Mouse (Mus musculus) lung, embryonic 16.5 days (tissue): ENCODE results near the gene N4bp2l2. TPM values are rescaled to one million over a fixed set of nuclear protein-coding genes. Genes with fewer than 3 reads are reported as not detected.
"Not testable (repeated sequence)": the region's sequence is repeated elsewhere in the genome, so short reads cannot be mapped to it uniquely, and the experiment has no call there.

Experiments
- ATAC-seq: fragments of 200-750 bp; cut with Nextera tagmentation; 2 replicates; pipeline ENCODE4 v1.8.0; 2017; ENCODE audit warnings: low read depth, mild to moderate bottlenecking, moderate library complexity
- H3K27ac ChIP-seq: fragments of 300-500 bp; sonication (generic); 2 replicates; pipeline ENCODE4 v1.5.1; 2014; ENCODE audit warnings: mild to moderate bottlenecking, control low read depth, low read length
- H3K27me3 ChIP-seq: fragments of 300-500 bp; sonication (generic); 2 replicates; pipeline ENCODE4 v1.6.1; 2014; ENCODE audit warnings: low read depth, low read length, mixed read lengths; ENCODE audit not compliant: control insufficient read depth, insufficient read depth
- H3K36me3 ChIP-seq: fragments of 300-500 bp; sonication (generic); 2 replicates; pipeline ENCODE4 v1.6.1; 2014; ENCODE audit warnings: low read length; ENCODE audit not compliant: control insufficient read depth, insufficient read depth
- H3K4me1 ChIP-seq: fragments of 300-500 bp; sonication (generic); replicated peaks from 2 replicates; pipeline ENCODE4 v1.6.1; 2014; ENCODE audit warnings: low read length, mixed read lengths; ENCODE audit not compliant: control insufficient read depth, insufficient read depth
- H3K4me2 ChIP-seq: fragments of 300-500 bp; sonication (generic); 2 replicates; pipeline ENCODE4 v1.6.1; 2014; ENCODE audit warnings: low read depth, low read length, control low read depth
- H3K4me3 ChIP-seq: fragments of 300-500 bp; sonication (generic); 2 replicates; pipeline ENCODE4 v1.5.1; 2014; ENCODE audit warnings: mild to moderate bottlenecking, low read length, control low read depth
- H3K9ac ChIP-seq: fragments of 300-500 bp; sonication (generic); 2 replicates; pipeline ENCODE4 v1.6.1; 2014; ENCODE audit warnings: low read length, control low read depth
- H3K9me3 ChIP-seq: fragments of 300-500 bp; sonication (generic); 2 replicates; pipeline ENCODE4 v1.6.1; 2016; ENCODE audit warnings: low read length; ENCODE audit not compliant: control insufficient read depth
- whole genome bisulfite sequencing: fragments of 180-500 bp; shearing (Covaris S2); extraction: QIAGEN DNeasy Blood & Tissue Kit; methylation state at CpG from one replicate; pipeline ENCODE4 v1.1.7; 2014; 5-methylcytosine and 5-hydroxymethylcytosine counted together
- polyA plus RNA-seq: library from polyadenylated mRNA; unstranded; fragments of >200 nt; fragmentation: Nextera tagmentation; extraction: Ambion mirVana; gene quantifications from 2 replicates; pipeline ENCODE4 v1.2.1, GENCODE M21; 2015

Gene N4bp2l2
- polyA plus RNA-seq, 1 experiment from 2014 or later: 42.0 TPM

DNA sequence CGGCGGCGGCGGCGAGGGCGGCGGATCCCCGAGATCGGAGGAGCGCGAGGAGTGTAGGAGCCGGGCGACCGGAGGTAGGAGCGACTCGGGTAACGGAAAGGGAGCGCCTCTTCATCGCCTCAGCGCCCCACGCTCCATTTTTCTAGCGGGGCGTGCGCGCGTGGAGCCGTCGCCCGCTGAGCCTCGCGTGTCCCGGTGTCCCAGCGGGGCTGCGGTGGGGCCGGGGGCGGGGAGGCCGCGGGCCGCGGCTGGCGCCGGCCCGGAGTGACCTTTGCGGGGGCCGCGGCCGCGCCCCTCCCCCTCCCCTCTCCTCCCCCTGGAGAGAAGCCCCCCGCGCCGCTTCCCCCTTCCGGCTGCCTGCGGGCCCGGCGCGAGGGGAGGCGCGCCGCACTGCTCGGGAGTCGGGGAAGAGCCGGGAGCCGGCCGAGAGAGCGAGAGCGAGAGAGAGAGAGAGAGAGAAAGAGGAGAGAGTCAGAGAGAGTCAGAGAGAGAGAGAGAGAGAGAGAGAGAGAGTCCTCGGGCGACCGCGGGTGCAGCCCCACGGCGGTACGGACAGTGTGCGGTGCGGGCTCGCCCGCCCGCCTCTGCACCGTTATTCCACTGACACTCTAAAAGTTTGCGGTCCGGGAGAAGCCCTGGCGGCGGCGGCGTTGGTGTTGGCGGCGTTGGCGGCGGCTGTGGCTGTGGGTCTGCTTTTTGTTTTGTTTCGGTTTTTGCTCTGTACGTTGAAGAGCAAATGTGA is 8.1 kb upstream of the N4bp2l2 start:
- no peaks in the 10 kb centered on the region for H3K36me3 ChIP-seq
- H3K9me3 ChIP-seq: no peaks in the 10 kb centered on the region
- peak overlapping the region; percentile 77 for H3K4me3 ChIP-seq
- H3K27me3 ChIP-seq: no peaks in the 10 kb centered on the region
- H3K4me1 ChIP-seq: peaks cover 12% of the 10 kb centered on the region
- peak overlapping the region; percentile 68 for H3K4me2 ChIP-seq
- H3K27ac ChIP-seq: peak overlapping the region; percentile 87
- 1% methylated on average over 58 of the region's 91 CpGs for WGBS
- ATAC-seq: peak; percentile 39
- peak overlapping the region; percentile 87 for H3K9ac ChIP-seq

- peak; percentile 97 for ATAC-seq
- Histone ChIP-seq H3K9me3 (no peaks in the 10 kb centered on the region), H3K9ac (peak within 1 kb of the TSS; percentile 87), H3K36me3 (no peaks in the 10 kb centered on the region), H3K27ac (peak within 1 kb of the TSS; percentile 87), H3K4me1 (peaks cover 12% of the 10 kb centered on the region), H3K4me2 (peak within 1 kb of the TSS; percentile 68), H3K4me3 (peak within 1 kb of the TSS; percentile 77), H3K27me3 (no peaks in the 10 kb centered on the region)
- 15% methylated on average over 45 of the region's 49 CpGs for WGBS
Observed at GRCm38 (mm10) chr5:150673153-150673835, 7.3 kb upstream of the N4bp2l2 start, which contains the start of gene Pds5b. Gene Pds5b, plus strand, starts transcription at chr5:150673739.

DNA sequence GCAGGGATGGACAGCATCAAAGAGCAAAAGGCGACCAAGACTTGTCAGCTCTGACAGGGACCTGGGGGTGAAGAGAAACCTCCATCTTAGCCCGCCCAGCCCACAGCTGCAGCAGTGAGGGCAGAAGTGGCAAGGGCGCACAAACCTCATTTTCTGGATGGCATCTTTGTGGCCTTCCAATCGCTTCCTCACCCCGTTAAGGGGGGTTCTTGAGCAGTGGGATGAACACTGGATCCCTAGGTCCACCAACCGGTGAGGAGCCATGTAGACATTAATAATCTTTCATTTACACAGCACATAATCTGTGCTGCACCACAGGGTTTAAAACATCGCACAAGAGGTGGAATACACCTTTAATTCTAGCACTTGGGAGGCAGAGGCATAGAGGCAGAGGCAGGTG is 6.4 kb upstream of the N4bp2l2 start:
- 87% methylated on average over 7 of the region's 7 CpGs for WGBS
- ATAC-seq: no peak
- H3K4me2 ChIP-seq: no peak overlapping the region
- H3K27me3 ChIP-seq: no peaks in the 10 kb centered on the region
- H3K9me3 ChIP-seq: no peaks in the 10 kb centered on the region
- peaks cover 12% of the 10 kb centered on the region for H3K4me1 ChIP-seq
- no peak overlapping the region for H3K27ac ChIP-seq
- H3K4me3 ChIP-seq: no peak overlapping the region
- H3K9ac ChIP-seq: no peak overlapping the region
- no peaks in the 10 kb centered on the region for H3K36me3 ChIP-seq

DNA sequence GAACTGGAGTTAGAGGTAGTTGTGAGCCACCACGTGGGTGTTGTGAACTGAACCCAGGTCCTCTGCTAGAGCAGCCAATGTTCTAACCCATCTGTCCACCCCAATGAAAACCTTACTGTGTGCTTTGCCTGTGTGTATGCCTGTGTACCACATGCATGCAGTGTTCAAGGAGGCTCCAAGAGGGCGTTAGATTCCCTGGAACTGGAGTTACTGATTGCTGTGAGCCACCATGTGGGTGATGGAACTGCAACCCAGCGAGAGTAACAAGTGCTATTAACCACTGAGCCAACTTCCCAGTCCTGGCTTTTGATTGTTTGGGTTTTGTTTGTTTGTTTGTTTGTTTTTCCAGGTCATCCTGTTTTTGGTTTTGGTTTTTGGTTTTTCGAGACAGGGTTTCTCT is 2.7 kb upstream of the N4bp2l2 start:
- ATAC-seq: no peak
- no peak overlapping the region for H3K4me2 ChIP-seq
- H3K27ac ChIP-seq: no peak overlapping the region
- no peaks in the 10 kb centered on the region for H3K9me3 ChIP-seq
- no peaks in the 10 kb centered on the region for H3K27me3 ChIP-seq
- H3K4me3 ChIP-seq: no peak overlapping the region
- 60% methylated on average over 4 of the region's 4 CpGs for WGBS
- no peaks in the 10 kb centered on the region for H3K36me3 ChIP-seq
- no peak overlapping the region for H3K9ac ChIP-seq
- peaks cover 1% of the 10 kb centered on the region; the same call in 1 of the 2 replicates for H3K4me1 ChIP-seq

DNA sequence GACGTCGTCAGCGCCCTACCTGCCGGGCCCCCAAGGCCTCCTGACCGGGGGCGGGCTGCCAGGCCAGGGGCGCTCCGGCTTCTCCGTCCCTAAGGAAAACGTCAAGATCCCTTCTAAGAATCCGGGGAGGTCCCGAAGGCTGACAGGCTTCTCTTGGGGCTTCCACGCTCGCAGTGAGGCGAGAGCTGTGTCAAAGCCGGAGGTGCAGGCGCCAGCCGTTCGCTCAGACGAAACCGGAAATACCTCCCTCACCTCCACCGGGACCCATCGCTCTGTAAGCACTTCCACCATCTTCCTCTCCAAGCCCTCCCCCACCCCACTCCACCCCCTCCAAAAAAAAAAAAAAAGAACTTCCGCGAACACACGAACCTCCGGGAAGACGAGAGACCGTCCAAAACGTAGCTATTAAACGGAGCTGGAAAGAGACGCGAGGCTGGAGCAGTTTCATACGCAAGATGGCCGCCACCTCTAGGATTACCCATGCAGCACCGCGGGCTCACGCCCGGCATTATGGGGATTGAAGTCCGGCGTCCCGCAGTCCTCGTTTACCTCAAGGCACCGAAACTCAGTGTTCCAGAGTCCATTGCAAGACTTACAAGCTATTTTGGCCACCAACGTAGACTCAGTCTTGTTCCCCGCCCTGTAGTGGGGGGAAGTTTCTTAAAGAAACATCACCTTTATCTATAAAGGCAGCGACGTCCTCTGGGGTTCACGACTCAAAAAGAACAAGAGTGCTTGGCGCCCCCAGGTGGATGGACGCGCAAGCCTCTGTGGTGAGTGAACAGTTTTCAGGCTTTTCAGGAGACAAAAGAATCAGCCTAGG is 640 bp downstream of the N4bp2l2 start:
- Histone ChIP-seq H3K4me3 (peak overlapping the region; percentile 100), H3K36me3 (peaks cover 11% of the 10 kb centered on the region), H3K9me3 (no peaks in the 10 kb centered on the region), H3K27me3 (no peaks in the 10 kb centered on the region), H3K4me1 (peaks cover 12% of the 10 kb centered on the region; the same call in 1 of the 2 replicates), H3K9ac (peak overlapping the region; percentile 89), H3K4me2 (peak overlapping the region; percentile 79), H3K27ac (peak overlapping the region; percentile 99)
- WGBS: under 1% methylated on average over 52 of the region's 52 CpGs
- ATAC-seq: peak; percentile 100

DNA sequence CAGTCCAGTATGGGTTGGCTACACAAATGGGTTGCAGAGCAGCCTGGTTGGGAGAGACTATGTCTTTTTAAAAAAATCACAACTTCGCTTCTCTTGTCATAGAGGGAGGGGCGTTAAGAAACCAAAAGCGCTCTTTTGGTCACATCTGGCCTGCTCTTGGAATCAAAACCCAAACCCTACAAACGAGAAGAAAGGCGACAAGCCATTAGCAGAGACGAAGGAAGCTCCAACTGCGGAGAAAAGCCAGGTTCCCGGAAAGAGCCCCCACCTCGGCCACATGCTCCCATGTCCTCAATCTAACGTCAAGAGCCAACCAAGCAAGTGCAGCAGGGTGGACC is 1.2 kb downstream of the N4bp2l2 start:
- Histone ChIP-seq H3K27ac (peak overlapping the region; percentile 99), H3K4me2 (peak overlapping the region; percentile 79), H3K4me1 (peaks cover 12% of the 10 kb centered on the region; the same call in 1 of the 2 replicates), H3K27me3 (no peaks in the 10 kb centered on the region), H3K9ac (peak overlapping the region; percentile 89), H3K4me3 (peak overlapping the region; percentile 100), H3K9me3 (no peaks in the 10 kb centered on the region), H3K36me3 (peaks cover 11% of the 10 kb centered on the region)
- no peak for ATAC-seq
- 0% methylated on average over 10 of the region's 10 CpGs for WGBS

GRCm38 (mm10) chr5:150663926-150664325 is 2.1 kb downstream of the N4bp2l2 start:
- Histone ChIP-seq H3K4me1 (peaks cover 12% of the 10 kb centered on the region; the same call in 1 of the 2 replicates), H3K4me3 (0 out of 2 replicates have a peak overlapping the region, but pooled peaks have one; percentile 13), H3K4me2 (peak overlapping the region; percentile 27; the same call in 1 of the 2 replicates), H3K36me3 (peaks cover 14% of the 10 kb centered on the region)
- H3K9ac ChIP-seq, H3K27ac ChIP-seq, ATAC-seq, H3K27me3 ChIP-seq, H3K9me3 ChIP-seq: not testable (repeated sequence)
- 54% methylated on average over 7 of the region's 7 CpGs for WGBS

GRCm38 (mm10) chr5:150660296-150660695 is 5.7 kb downstream of the N4bp2l2 start:
- peaks cover 15% of the 10 kb centered on the region for H3K4me1 ChIP-seq
- H3K36me3 ChIP-seq: peaks cover 14% of the 10 kb centered on the region
- H3K27me3 ChIP-seq, H3K4me3 ChIP-seq, H3K27ac ChIP-seq, H3K9ac ChIP-seq, H3K4me2 ChIP-seq, H3K9me3 ChIP-seq, ATAC-seq: not testable (repeated sequence)
- WGBS: 89% methylated on average over 3 of the region's 3 CpGs

GRCm38 (mm10) chr5:150659425-150659824 is 6.6 kb downstream of the N4bp2l2 start:
- H3K4me2 ChIP-seq, H3K4me3 ChIP-seq, H3K27ac ChIP-seq, ATAC-seq, H3K27me3 ChIP-seq, H3K9ac ChIP-seq, H3K9me3 ChIP-seq: not testable (repeated sequence)
- peaks cover 14% of the 10 kb centered on the region for H3K36me3 ChIP-seq
- peaks cover 15% of the 10 kb centered on the region for H3K4me1 ChIP-seq
- WGBS: 87% methylated on average over 6 of the region's 6 CpGs
